Mouse (Mus musculus) lung, postnatal 25 days (tissue): ENCODE measurements at regions not wholly inside any gene's neighbourhood (a gene's known extent, or its start where the extent isn't known, plus 50 kb on each side); places are given as distances from the start of the nearest gene placed in this dataset.

ENCODE experiments used
- DNase-seq: peaks from one replicate; pipeline ENCODE4 v3.0.0; 2022; ENCODE audit warnings: low spot score

DNA sequence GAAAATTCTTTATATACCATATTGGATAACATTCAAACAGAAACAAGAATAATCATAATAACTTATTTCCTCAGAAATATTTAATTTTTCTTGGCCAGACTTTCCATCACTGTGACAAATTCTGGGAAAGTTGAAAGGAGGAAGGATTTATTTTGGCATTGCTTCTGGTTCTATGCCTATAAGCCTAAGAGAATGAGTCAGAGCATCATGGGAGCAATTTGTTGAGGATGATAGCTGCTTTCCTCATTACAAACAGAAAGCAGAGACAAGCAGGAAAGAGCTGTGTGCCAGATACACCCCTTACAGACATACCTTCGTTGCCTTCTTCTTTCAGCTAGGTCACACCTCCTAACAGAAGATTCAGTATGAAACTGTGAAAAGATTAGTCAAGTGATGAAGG is 115.3 kb downstream of the Rgs21 start:
- no peak for DNase-seq

DNA sequence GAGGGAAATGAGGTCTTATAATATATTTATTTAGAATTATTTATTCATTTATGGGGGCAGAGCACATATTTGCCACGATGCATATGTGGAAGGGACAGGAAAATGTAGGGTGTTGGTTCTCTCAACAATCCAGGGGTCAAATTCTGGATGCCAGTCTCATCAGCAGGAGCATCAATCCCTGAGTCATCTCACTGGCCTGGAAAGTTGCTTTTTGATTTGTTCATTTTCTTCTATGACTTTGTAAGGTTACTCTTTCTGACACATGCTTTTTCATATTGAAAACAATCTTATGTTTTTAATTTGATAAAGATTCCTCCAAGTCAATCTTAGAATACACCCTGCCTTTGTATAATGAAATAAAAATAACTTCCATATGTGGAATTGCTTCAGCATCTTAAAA is 115.7 kb downstream of the Rgs21 start:
- DNase-seq, result no peak

DNA sequence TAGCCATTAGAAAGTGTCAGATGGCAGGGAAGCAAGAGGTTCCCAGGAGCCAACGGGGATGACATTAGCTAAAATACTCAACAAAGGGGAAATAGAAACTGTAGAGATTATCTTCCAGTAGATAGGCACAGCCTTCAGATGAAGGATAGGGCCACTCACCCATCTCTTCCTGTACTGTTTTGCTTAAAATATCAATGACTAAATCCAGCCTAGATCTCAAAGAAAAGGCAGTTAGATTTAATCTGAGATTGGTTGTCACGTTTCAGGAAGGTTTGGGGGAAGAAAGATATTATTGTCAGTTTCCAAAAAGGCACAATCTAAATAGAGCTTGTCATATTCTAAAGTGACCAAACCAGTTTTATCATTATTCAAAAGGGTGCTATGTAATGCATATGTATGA is 130.8 kb downstream of the Rgs21 start:
- no peak for DNase-seq

DNA sequence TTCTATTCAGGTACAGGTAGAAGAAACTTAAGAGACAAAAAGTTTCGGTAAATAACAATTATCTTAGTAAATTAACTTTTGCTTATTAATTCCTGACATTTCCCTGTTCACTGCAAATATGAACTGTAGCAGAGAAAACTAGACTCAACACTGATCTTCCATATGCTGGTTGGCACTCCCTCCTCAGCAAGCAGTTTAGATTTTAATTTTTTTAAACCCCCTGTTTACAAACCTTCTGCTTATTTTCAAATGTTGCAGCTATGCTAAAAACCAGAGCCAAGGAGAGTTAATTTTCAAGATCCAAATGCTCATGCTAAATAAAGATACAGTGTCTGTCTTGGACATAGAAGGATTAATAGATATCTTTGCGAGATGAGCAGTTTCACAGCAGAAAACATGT is 134.7 kb downstream of the Rgs21 start:
- DNase-seq, result no peak

DNA sequence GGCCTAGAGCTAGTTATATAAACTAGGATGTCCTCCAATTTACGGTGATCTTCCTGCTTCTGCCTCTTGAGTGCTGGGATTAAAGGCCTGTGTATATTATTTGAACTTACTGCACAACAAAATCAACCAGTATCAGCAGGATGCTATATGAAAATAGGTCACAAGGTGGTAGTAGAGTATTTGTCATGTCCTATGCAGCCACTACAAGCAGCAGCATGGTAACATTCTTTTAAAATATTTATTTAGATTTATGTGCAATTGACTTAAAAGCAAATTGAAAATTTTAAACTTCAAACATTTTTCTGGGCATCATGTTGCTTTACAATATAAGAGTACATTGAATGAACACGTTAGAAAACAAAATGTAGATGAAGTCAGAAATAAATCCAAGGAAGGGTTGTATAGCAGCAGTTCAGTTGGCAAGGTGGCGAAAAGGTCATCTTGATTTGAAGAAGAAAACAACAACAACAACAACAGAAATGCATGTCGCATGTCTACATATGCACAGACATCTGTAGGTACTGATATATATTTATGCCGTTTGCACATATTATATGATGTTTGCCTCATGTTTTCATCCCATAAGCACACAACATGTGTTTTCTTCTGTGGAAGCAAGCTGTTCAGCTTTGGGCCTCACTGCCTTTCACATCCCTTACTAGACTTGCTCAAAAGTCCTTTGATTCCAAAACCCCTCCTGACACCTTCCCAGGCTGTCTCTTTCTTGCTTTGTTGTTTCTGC is 135.8 kb downstream of the Rgs21 start:
- DNase-seq, result no peak

DNA sequence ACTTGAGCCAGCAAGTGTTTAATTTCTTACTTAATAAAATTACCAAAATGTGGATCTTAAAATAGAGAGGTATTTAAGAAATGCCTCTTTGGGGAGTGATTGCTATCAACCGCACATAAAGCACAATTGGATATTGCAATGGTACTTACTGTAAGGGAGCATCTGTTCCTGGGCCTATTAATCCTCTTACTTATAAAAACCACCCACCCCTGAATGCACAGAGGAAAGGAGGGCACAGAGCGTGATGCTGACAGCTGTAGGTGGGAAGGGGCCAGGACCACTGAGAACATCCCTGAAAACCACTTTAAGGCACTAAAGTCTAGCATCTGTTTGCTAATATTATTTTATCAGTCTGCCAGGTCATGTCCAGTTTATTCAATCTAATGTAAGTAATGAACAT is 146.1 kb downstream of the Rgs21 start:
- DNase-seq, result no peak

DNA sequence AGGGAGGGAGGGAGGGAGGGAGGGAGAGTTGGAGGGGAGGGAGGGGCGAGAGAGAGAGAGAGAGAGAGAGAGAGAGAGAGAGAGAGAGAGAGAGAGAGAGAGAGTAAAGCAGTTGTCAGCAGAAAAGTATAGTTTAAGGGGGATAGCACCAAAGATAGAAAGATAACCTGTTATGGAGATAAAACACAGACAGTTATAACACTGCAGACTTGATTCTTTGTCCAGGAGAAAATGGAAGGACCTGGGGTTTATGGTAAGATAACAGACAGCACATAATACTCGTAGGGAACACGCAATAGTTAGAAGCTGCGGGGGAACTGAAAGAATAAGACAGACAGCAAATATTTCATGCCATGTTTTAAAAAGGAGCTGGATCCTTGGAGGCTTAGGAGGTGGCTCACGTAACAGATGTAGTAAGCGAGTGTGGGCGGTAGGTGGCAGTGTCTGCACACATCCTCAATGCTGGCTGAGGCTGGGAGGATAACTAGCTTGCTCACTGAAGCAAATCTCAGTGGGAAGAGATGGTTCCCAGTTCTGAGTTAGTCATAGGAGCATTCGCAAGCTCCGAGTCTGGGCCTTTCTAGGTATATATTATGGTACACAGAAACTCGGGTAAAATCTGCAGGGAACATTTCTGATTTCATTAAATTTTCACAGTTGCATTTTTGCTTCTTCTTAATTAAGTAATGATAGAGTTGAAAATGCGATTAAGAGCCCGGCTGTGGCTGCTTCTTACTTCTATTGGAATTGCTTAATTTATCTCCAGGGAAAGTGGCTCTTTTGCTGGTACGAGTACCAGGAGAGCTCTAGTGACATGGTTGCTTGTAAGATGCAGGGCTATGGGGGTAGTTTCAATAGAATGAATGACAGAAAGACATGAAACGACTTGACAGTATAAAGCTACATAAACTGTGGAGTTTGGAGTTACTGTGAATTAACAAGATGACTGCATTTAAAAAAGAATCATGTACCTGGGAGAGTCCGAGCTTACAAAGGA is 157.6 kb upstream of the Rgs1 start:
- peak; percentile 42 for DNase-seq

DNA sequence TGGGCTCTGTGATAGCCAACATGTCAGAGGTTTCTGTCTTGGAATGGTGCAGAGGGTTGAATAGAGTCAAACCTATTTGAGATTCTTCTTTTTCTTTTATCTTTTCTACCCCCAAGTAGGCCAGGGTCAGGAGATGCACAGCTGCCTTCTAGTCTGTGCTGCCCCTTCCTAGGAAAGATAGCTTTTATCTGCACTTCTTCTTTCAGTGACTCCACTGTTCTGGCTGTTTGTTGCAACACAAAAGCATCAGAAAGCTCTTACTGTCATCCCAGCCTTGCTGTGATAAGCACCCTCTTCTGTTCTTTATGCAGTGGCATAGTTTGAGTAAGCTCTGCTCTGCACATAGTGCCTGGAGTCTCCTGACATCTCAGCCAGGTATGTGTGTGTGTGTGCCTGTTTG is 156.7 kb upstream of the Rgs1 start:
- DNase-seq, result no peak

DNA sequence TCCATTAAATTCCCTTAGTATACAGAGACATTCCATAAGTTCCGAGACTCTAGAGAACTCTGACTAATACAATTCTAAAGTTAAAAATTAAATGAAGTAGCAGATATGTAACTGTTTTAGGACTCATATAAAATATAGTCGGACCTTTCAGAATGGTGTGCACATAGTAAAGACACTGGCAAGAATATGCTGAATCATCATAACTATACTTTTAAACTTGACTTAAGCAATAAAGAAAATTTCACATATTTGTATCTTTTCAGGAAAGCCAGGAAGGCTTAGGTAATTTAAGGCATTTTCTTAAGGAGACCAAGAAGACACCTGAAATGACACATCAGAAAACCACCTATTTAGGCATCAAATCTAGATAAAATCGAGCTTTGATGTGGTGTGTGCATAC is 156.0 kb upstream of the Rgs1 start:
- DNase-seq, result no peak

DNA sequence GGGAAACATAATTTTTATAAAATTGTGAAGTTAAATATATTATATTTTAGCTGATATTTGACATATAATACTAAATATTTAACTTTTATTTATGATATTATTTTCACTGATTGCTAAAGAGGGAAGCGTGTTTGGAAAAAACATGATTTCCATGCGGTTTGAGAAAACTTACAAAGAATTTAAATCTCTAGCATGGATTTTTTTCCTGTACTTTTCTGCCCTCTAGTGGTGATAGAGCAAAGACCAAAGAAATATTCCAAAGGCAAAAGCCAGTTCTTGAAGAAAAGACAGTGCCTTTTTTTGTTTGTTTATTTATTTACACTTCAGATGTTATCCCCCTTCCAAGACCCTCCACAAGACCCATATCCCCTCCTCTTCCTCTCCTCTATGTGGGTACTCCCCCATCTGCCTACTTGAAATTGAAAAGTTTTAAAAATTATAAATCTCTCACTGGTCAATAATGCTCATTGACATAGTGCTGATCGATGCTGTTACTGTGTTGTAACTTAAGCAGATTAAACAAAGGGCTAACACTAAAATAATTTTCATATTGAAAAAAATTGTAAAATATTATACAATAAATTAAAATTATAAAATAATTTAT is 131.1 kb upstream of the Rgs1 start:
- DNase-seq, result peak; percentile 18

DNA sequence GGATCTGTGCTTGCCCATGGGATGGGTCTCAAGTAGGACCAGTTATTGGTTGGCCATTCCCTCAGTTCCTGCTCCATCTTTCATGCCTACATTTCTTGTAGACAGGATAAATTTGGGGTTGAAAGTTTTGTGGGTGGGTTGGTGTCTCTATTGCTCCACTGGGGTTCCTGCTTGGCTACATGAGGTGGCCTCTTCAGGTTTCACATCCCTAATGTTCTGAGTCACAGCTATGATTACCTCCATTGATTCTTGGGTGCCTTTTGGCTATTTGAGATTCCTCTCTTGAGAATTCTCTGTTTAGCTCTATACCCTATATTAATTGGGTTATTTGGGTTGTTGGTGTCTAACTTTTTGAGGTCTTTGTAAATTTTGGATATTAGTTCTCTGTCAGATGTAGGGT is 125.1 kb upstream of the Rgs1 start:
- no peak for DNase-seq

DNA sequence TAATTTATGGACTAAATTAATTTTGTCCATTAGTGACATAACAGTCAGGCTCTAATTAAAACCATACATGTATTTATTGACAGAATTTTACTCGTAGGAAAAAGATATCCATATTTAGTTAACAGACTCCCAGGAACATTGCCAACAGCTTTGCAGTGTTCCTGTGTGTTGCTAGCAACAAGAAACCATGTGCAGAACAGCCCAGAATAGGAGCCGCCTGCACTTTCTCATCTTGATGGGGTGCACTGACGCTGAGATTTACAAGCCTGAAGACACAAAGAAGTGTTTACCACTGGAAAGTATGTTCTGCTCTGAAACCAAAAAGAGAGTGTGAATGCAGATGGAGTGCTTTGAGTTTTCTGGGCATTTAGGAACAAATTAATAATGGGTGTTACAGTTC is 118.5 kb upstream of the Rgs1 start:
- no peak for DNase-seq

DNA sequence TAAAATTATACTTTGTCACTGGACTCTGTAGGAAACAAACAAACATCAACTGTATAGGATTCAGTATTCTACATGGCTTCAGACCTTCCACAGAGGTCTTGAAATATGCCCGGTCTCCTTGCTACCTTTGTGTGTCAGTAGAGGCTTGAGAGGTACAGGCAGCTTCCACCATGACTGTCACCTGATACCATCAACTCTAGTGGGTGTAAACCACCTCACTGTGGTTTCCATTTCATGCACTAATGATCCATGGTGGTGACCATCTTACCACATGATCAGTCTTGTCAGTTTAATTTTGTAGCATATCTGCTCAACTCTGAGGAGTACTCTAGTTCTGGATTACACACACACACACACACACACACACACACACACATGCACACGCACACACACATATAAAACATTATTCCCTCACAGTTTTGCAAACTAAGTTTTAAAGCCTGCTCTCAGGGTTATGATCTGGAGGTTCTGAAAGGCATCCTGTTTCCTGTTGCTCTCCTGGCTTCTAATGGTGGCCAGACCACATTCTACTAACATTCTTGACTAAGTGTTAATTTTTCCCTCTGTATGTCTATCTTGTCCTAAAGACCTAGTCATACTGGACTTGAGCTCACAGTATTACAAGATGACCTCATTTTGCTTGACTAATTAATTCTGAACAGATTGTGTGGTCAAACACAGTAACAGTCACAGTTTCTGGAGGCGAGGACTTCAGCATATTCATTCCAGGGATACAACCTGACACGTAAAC is 106.7 kb upstream of the Rgs1 start:
- DNase-seq, result no peak

DNA sequence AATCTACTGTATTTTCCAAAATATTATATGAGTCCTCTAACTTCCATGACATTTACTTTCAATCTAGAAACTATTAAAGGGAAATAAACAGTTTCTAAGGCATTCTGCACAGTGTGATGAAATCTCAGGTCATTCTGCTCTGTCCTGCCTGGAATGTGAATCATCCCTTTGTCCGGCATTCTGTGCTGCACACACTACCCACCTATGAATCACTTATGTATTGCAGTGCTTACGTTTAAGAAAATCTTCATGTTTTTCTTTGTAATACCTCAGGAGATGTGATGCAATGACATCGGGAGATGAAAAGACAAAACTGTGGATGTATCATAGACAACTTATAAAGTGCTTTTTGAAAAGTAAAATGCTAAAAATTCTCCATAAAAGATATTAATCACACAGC is 106.0 kb upstream of the Rgs1 start:
- DNase-seq, result no peak

DNA sequence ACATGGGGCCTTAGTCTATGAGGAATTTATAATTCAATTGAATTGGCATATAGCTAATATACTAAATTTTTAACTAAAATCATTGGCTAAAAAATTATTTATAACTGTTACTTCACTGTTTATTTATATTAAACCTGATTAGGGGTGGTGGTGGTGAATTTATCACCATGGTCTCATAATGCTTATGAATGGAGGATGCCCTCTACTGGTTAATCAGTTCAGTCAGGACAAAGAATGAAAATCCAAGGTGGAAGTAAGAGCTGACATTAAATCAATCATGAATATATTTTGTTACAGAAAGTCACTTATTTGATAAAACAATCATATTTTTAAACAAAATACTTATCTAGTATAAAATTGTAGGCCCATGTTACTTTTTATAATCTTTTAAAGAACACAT is 104.3 kb upstream of the Rgs1 start:
- peak; percentile 6 for DNase-seq

DNA sequence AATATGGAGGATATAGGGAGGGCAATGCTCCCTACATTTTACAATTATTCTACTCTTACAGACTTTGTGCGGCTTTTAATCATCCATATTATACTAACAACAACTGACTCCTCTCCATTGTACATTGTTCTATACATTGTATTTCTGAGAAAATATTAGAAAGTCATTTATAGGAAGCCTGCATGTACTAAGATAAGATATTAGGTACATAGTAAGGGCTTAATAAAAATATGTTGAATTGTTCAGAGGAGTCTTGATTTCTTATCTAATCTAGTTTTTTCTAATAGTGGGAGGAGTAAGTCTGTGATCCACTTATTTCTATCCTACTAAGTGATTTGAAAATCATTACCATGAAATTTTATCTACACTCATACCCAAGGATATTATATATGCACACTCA is 94.8 kb upstream of the Rgs1 start:
- DNase-seq, result no peak

DNA sequence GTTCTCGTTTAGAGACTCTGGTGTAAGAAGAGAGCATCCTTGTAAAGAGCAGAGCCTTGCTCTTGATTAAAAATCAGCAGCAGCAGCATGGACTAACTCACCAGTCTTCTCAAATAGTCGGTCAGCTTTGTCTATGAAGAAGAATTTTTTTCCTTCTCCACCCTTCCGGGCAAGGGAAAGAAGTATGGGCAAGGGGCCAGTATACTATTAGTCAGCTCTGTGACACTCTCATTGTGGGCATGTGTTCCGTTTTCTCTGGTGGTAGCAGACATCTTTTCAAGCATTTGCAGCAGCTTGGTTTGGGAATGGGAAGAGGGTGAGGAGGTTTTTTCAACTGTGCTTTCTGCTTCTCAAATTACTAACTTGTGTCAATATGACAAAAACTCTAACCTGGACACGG is 94.3 kb upstream of the Rgs1 start:
- DNase-seq, result peak; percentile 28

DNA sequence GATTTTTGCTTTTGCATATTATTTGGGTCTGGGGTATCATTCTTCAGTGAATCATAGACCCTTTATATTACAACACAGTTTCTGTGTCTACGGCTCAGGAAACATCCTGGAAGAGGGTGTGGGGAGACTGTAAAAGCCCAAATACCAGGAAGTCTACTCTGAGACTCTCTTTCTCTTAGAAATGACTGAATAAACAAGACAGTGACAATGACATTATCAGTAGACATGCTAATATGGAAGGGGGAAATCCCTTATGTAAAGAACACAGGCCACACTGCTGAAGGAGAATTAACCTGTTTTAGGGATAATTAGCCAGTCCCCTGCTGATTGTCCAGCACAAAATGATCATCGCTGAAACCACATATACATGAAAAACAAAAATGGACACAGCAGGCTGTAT is 88.5 kb upstream of the Rgs1 start:
- DNase-seq, result no peak

DNA sequence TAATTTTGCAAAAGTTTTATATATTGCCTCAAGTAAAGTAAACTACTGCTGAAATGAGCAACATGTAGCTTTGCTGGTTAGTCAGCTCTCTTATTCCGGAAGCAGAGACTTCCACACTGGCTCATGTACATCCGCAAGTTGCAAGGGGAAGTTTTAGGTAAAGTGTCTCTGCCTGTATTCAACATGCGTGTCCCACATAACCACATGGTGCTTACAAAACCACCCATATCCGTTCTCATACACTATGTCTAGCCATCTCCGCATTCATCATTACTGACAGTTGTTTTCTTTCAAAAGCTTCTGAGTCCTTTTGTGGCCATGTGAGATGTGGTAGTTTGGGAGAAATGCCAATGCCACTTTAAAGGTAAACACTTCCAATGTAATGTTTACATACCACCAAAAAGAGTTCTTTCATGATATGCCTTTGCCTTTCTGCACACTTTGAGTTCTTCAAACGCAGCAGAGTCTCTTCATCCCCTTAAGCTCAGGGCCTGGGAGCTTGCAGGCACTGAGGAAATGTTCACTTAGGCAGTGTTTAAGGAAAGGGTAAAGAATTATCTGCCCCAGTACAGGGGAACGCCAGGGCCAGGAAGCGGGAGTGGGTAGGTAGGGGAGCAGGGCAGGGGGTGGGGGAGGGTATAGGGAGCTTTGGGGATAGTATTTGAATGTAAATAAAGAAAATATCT is 81.5 kb upstream of the Rgs1 start:
- peak; percentile 50 for DNase-seq

DNA sequence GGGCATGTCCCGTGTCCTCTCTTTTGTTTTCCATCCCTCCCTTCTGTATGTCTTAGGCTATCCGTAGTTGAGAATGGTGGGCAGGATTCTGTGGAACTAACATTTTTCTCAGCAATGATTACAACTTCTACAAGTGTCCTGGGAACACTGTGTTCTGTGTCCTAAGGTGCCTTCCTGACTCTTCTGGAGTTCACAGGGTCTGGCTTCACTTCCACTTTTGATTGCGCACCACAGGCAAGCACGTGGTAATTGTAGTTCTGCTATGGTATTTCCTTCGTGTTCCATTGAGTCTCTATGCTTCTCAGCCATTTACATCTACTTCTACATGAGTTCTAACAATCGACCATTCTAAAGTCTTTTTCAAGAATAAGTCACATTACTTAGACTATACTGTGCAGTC is 70.4 kb upstream of the Rgs1 start:
- peak; percentile 23 for DNase-seq

DNA sequence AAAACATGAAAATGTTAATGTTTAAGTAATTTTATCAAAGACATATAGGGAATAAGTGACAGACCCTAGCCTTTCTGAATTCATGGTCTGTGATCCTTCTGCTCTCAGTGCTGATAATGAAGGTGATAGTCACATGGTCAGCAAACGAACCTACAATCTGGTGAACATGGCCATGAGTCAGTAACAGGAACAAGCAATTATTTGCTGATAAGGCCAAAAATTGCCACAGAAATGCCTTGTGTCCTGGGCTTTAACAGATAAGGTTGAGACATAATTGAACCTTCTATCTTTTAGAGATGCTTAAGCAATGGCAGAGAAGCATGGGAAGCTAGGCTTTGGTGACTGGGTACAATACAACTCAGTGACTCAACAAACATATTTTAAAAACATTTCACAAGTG is 69.2 kb upstream of the Rgs1 start:
- no peak for DNase-seq

DNA sequence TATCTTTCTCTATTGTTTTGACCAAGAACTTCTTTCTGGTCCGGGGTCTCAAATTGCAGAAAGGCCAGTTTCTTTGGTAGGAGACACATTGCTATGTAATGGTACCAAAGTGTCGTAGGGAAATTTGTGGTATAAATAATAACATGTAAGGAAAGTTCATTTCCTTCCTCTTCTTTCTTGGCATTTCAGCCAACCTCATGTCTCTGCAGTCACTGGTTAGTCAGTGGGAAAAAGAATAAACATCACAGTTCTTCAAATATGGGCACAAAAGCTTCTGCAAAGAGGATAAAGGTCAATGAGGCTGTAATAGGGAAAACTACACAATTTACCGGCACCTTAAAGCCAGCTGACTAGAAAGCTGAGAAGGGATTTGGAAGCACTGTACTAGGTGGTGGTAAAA is 68.5 kb upstream of the Rgs1 start:
- peak; percentile 7 for DNase-seq
